Mouse (Mus musculus): ENCODE results near the gene 4930550L24Rik.

Gene 4930550L24Rik

GRCm38 (mm10) chrX:58909060-58909459 is at the start of gene 4930550L24Rik:
TSS of gene 4930550L24Rik (plus strand) at chrX:58909360.
- DNase-seq (ENCODE audit: low read depth, low spot score): no peak

GRCm38 (mm10) chrX:58900753-58901152 is 8.4 kb upstream of the 4930550L24Rik start:
- DNase-seq (ENCODE audit: low read depth, low spot score): no peak

- DNase-seq (ENCODE audit: low read depth, low spot score): no peak
These were observed 58.8 kb downstream of the 4930550L24Rik start for GRCm38 (mm10) chrX:58967969-58968368.

Measured in R1 (cell line).